Mouse (Mus musculus): ENCODE results near the gene Kcnn3. TPM values are rescaled to one million over a fixed set of nuclear protein-coding genes. Genes with fewer than 3 reads are reported as not detected.
A peak's percentile ranks its signal among the peaks of the same experiment; 100 is the strongest.

The Kcnn3 gene
- polyA plus RNA-seq, 1 experiment from 2014 or later: 3.8 TPM

DNA sequence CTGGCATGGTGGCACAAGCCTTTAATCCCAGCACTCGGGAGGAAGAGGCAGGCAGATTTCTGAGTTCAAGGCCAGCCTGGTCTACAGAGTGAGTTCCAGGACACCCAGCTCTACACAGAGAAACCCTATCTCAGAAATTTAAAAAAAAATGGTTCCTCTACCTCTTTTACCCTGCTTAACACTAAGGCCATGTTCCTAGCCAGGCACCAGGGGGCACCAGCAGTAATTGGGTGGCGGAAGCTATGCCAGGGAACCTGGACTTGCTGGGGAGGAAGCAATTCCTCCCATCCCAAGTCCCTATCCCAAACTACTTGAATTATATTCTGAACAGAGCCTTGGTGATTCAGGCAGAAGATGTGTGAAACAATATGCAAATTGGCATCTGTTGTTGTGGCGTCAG, 9.8 kb downstream of the Kcnn3 start:
- no peaks in the 10 kb centered on the region for H3K9me3 ChIP-seq (ENCODE audit: control insufficient read depth, low read length)
- H3K4me2 ChIP-seq (ENCODE audit: low read depth, low read length): no peak overlapping the region
- ATAC-seq: no peak
- no peaks in the 10 kb centered on the region for H3K27me3 ChIP-seq (replicated peaks; ENCODE audit: control insufficient read depth, insufficient read depth, low read length)
- no peak overlapping the region for H3K27ac ChIP-seq (ENCODE audit: low read length)
- H3K36me3 ChIP-seq (ENCODE audit: control insufficient read depth, insufficient read depth, low read length): no peaks in the 10 kb centered on the region
- 88% methylated on average over 3 of the region's 3 CpGs for whole genome bisulfite sequencing
- peaks cover 11% of the 10 kb centered on the region for H3K4me1 ChIP-seq (ENCODE audit: control insufficient read depth, insufficient read depth, low read length)
- no peak overlapping the region for H3K9ac ChIP-seq (ENCODE audit: low read depth, low read length)
- H3K4me3 ChIP-seq (ENCODE audit: low read length): no peak overlapping the region

DNA sequence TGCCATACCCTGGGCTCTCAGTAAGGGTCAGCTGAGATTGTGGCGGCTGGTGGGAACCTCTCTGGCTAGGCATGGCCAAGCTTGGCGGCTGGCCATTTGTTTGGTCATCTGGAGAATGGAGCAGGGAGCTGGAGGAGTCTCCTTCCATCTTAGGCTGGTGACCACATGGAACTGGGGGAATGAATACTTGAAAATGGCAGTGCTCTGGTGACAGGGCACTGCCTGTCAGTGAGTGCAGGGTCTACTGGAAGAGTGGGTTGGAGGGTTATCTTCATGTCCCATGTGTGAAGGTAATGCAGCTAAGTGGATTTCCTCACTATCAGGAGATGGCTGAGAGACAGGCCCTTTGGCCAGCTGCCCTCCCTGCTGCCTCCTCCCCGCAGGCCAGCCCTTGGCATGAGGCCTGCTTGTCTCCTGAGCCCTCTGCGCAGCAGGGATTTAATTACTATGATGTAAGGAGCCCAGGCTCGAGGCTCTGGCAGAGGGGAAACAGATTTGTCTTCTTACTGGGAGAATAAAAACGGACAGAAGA, 14.7 kb downstream of the Kcnn3 start:
- Histone ChIP-seq H3K4me1 (ENCODE audit: control insufficient read depth, insufficient read depth, low read length) (no peaks in the 10 kb centered on the region), H3K27ac (ENCODE audit: low read length) (no peak overlapping the region), H3K4me2 (ENCODE audit: low read depth, low read length) (no peak overlapping the region), H3K9me3 (ENCODE audit: control insufficient read depth, low read length) (no peaks in the 10 kb centered on the region), H3K4me3 (ENCODE audit: low read length) (no peak overlapping the region), H3K27me3 (replicated peaks; ENCODE audit: control insufficient read depth, insufficient read depth, low read length) (no peaks in the 10 kb centered on the region), H3K36me3 (ENCODE audit: control insufficient read depth, insufficient read depth, low read length) (no peaks in the 10 kb centered on the region), H3K9ac (ENCODE audit: low read depth, low read length) (no peak overlapping the region)
- ATAC-seq: peak; percentile 42; the same call in 1 of the 2 replicates
- 43% methylated on average over 6 of the region's 6 CpGs for WGBS

DNA sequence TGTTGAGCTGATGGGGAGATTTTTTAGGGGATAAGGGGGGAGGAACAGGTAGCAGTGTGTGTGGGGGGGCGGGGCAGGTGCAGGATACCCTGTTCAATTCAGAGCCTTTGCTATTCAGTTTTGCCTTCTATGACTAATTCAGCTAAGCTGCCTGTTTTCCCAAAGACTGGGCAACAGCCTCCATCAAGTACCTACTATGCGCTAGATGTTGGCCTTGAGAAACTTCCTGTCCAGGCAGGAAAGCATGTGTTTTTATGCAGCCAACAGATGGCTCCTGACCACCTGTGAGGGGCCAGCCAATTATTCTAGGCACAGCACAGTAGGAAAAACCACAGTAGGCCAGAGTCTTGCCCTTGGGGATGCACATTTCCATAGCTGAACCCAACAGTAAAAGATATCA, 15.2 kb downstream of the Kcnn3 start:
- Histone ChIP-seq H3K4me1 (ENCODE audit: control insufficient read depth, insufficient read depth, low read length) (peaks cover 3% of the 10 kb centered on the region), H3K27ac (ENCODE audit: low read length) (no peak overlapping the region), H3K4me3 (ENCODE audit: low read length) (no peak overlapping the region), H3K9me3 (ENCODE audit: control insufficient read depth, low read length) (no peaks in the 10 kb centered on the region), H3K27me3 (replicated peaks; ENCODE audit: control insufficient read depth, insufficient read depth, low read length) (no peaks in the 10 kb centered on the region), H3K9ac (ENCODE audit: low read depth, low read length) (no peak overlapping the region), H3K36me3 (ENCODE audit: control insufficient read depth, insufficient read depth, low read length) (no peaks in the 10 kb centered on the region), H3K4me2 (ENCODE audit: low read depth, low read length) (no peak overlapping the region)
- ATAC-seq: no peak
- WGBS: 98% methylated on average over 2 of the region's 2 CpGs

DNA sequence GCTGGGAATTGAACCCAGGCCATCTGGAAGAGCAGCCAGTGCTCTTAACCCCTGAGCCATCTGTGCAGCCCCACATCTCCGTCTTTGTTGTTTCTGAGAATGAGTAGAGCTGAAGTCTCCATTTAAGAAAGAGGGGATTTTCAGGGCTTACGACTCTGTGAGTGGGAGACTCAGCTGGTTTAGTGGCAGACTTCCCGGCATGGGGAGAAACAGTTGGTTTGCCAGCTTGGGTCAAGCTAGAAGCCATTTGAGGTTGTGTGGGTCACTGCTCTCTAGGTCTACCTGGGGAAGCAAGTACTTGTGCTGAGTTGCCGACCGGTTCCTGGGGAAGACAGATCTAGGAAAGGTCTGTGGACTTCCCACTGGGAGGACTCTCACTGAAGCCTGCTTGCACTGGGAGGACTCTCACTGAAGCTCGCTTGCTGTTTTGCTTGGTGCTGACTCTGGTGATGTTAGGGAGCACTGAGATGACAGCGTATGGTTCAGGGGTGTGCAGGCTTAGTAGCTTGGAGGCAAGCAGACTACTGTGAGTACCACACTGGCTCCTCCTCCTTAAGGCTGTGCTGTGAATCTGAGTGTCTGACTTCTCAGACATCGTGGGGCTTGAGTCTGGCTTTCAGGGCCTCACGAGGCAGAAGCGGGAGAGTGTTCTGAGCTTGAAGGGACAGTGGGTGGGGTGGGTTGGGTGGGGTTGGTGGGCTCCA, 19.2 kb downstream of the Kcnn3 start:
- Histone ChIP-seq H3K27me3 (replicated peaks; ENCODE audit: control insufficient read depth, insufficient read depth, low read length) (no peaks in the 10 kb centered on the region), H3K9ac (ENCODE audit: low read depth, low read length) (no peak overlapping the region), H3K9me3 (ENCODE audit: control insufficient read depth, low read length) (no peaks in the 10 kb centered on the region), H3K4me1 (ENCODE audit: control insufficient read depth, insufficient read depth, low read length) (peaks cover 5% of the 10 kb centered on the region), H3K27ac (ENCODE audit: low read length) (no peak overlapping the region), H3K36me3 (ENCODE audit: control insufficient read depth, insufficient read depth, low read length) (no peaks in the 10 kb centered on the region), H3K4me3 (ENCODE audit: low read length) (no peak overlapping the region), H3K4me2 (ENCODE audit: low read depth, low read length) (no peak overlapping the region)
- 80% methylated on average over 10 of the region's 10 CpGs for WGBS
- ATAC-seq: no peak

DNA sequence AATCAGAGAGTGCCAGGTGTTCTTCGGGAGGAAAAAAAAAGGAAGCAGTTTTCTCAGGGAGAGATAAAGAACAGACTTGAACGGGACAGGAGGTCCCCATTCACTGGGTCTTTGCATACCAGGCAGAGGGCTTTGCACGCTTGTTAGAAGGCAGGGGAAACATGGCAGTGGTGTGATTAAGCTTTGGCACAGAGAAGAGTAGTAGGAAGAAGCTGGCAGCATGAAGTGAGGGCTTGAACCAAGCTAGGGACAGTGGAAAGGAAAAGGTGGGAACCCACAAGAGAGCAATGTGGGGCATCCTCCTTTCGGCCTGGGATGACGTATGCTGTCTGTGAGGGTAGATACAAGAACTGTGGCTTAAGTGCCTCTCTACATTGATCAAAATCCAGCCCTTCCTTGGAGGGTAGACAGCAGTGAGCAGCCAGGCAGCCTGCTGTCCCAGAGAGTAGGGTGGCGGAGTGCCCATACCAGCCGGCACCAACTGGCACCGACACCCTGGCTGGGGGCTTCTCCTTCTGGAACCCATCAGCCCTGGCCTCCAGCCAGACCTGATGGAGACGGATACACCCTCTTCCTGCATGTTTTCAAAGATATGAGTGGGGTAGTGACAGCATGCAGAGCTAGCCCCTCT, 19.9 kb downstream of the Kcnn3 start:
- 66% methylated on average over 9 of the region's 9 CpGs for WGBS
- no peak for ATAC-seq

DNA sequence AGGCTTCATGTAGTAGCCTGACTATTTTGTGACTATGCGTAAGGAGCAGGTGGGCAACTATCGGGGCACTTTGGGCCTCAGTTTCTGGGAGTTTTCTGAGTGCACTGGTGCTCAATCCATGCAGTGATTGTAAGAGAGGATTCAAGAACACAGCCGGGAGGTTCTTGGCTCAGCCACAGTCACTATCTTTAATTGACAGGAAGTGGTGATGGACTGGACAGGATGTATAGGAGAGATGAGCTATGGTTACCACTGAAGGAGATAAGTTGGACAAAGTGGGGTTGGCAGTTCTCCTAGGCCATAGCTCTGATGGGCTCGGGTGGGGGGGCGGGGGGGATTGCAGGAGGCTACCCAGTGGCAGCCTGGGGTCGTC, 20.4 kb downstream of the Kcnn3 start:
- Histone ChIP-seq H3K9me3 (ENCODE audit: control insufficient read depth, low read length) (no peaks in the 10 kb centered on the region), H3K4me3 (ENCODE audit: low read length) (no peak overlapping the region), H3K36me3 (ENCODE audit: control insufficient read depth, insufficient read depth, low read length) (no peaks in the 10 kb centered on the region), H3K4me1 (ENCODE audit: control insufficient read depth, insufficient read depth, low read length) (peaks cover 5% of the 10 kb centered on the region), H3K4me2 (ENCODE audit: low read depth, low read length) (no peak overlapping the region), H3K27ac (ENCODE audit: low read length) (no peak overlapping the region), H3K9ac (ENCODE audit: low read depth, low read length) (no peak overlapping the region), H3K27me3 (replicated peaks; ENCODE audit: control insufficient read depth, insufficient read depth, low read length) (no peaks in the 10 kb centered on the region)
- WGBS: 74% methylated on average over 6 of the region's 6 CpGs
- ATAC-seq: no peak

More for the DNA sequence above, 19.9 kb downstream of the Kcnn3 start:
- H3K9ac ChIP-seq (ENCODE audit: low read depth, low read length): no peak overlapping the region
- no peaks in the 10 kb centered on the region for H3K9me3 ChIP-seq (ENCODE audit: control insufficient read depth, low read length)
- peaks cover 5% of the 10 kb centered on the region for H3K4me1 ChIP-seq (ENCODE audit: control insufficient read depth, insufficient read depth, low read length)
- no peak overlapping the region for H3K4me2 ChIP-seq (ENCODE audit: low read depth, low read length)
- no peaks in the 10 kb centered on the region for H3K36me3 ChIP-seq (ENCODE audit: control insufficient read depth, insufficient read depth, low read length)
- H3K4me3 ChIP-seq (ENCODE audit: low read length): no peak overlapping the region
- H3K27ac ChIP-seq (ENCODE audit: low read length): no peak overlapping the region
- H3K27me3 ChIP-seq (replicated peaks; ENCODE audit: control insufficient read depth, insufficient read depth, low read length): no peaks in the 10 kb centered on the region

DNA sequence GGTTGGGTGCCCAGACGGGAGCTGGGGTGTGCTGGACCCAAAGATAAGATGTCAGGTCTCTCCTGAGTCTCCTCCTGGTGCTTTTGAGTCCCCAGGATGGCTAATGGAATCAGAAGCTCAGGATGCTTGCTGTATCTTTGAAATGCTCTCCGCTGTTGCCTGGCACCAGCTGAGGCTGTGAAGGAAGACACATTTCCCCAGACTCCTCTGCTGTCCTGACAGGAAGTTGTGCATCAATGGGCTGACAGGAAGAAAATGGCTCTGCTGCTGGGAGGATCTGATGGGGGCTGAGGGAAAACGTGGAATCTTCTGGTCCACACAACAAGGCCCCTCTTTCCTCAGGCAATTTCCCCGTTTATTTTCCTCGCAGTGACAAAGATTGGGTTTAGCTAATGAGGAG, 27.0 kb downstream of the Kcnn3 start:
- Histone ChIP-seq H3K4me2 (ENCODE audit: low read depth, low read length) (no peak overlapping the region), H3K4me1 (ENCODE audit: control insufficient read depth, insufficient read depth, low read length) (0 out of 2 replicates have a peak, but pooled peaks cover 3% of the 10 kb centered on the region), H3K9ac (ENCODE audit: low read depth, low read length) (no peak overlapping the region), H3K9me3 (ENCODE audit: control insufficient read depth, low read length) (no peaks in the 10 kb centered on the region), H3K27me3 (replicated peaks; ENCODE audit: control insufficient read depth, insufficient read depth, low read length) (no peaks in the 10 kb centered on the region), H3K4me3 (ENCODE audit: low read length) (no peak overlapping the region), H3K27ac (ENCODE audit: low read length) (no peak overlapping the region), H3K36me3 (ENCODE audit: control insufficient read depth, insufficient read depth, low read length) (no peaks in the 10 kb centered on the region)
- WGBS: 27% methylated on average over 5 of the region's 5 CpGs
- ATAC-seq: no peak

DNA sequence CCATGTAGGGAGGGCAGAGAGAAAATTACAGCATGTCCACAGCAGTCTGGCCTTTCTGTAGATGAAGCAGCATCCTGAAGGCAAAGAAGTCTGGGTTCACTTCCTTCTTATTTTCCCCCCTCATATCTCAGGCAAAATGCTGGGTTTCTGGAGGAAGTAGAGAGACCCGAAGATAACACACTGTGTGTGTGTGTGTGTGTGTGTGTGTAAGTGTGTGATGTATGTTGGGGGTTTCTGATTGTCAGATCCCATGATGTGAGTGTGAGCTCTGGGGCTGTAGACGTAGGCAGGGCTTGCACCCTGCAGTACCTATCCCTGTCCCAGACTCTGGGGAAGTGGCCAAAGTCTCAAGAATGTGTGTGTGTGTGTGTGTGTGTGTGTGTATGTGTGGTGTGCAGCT, 28.8 kb downstream of the Kcnn3 start:
- ATAC-seq: no peak

DNA sequence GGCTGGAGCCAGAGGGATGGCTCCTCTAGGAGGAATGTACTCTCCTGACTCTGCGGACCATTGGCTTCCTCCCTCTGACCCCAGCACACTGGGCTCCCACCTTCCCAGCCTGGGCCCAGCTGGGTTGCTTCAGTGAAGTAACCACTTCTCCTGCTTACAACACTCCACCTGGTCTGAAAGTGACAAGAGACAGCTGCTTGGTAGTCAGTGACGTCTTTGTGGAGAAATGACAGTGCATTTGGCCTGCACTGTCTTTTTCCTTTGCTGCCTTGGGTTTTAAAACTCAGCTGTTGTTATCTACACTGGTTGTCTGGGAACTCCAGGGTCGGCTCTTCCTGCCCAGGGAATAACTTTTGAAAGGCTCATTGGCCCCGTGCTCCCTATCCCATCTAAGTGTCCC, 29.5 kb downstream of the Kcnn3 start:
- Histone ChIP-seq H3K36me3 (ENCODE audit: control insufficient read depth, insufficient read depth, low read length) (no peaks in the 10 kb centered on the region), H3K4me2 (ENCODE audit: low read depth, low read length) (no peak overlapping the region), H3K27ac (ENCODE audit: low read length) (no peak overlapping the region; the same call in 1 of the 2 replicates), H3K9ac (ENCODE audit: low read depth, low read length) (no peak overlapping the region), H3K4me1 (ENCODE audit: control insufficient read depth, insufficient read depth, low read length) (0 out of 2 replicates have a peak, but pooled peaks cover 3% of the 10 kb centered on the region), H3K27me3 (replicated peaks; ENCODE audit: control insufficient read depth, insufficient read depth, low read length) (no peaks in the 10 kb centered on the region), H3K4me3 (ENCODE audit: low read length) (no peak overlapping the region), H3K9me3 (ENCODE audit: control insufficient read depth, low read length) (no peaks in the 10 kb centered on the region)
- no peak for ATAC-seq
- WGBS: 35% methylated on average over 4 of the region's 4 CpGs

More for the DNA sequence above, 28.8 kb downstream of the Kcnn3 start:
- no peak overlapping the region for H3K4me3 ChIP-seq (ENCODE audit: low read length)
- H3K36me3 ChIP-seq (ENCODE audit: control insufficient read depth, insufficient read depth, low read length): no peaks in the 10 kb centered on the region
- H3K4me2 ChIP-seq (ENCODE audit: low read depth, low read length): no peak overlapping the region
- 0 out of 2 replicates have a peak, but pooled peaks cover 3% of the 10 kb centered on the region for H3K4me1 ChIP-seq (ENCODE audit: control insufficient read depth, insufficient read depth, low read length)
- H3K9ac ChIP-seq (ENCODE audit: low read depth, low read length): no peak overlapping the region
- H3K27me3 ChIP-seq (replicated peaks; ENCODE audit: control insufficient read depth, insufficient read depth, low read length): no peaks in the 10 kb centered on the region
- H3K9me3 ChIP-seq (ENCODE audit: control insufficient read depth, low read length): no peaks in the 10 kb centered on the region
- WGBS: 74% methylated on average over 2 of the region's 2 CpGs
- no peak overlapping the region for H3K27ac ChIP-seq (ENCODE audit: low read length)

All from intestine, embryonic 16.5 days (tissue).